10 mouse cellular contexts compared by ENCODE assay signal in the genomic region with DNA sequence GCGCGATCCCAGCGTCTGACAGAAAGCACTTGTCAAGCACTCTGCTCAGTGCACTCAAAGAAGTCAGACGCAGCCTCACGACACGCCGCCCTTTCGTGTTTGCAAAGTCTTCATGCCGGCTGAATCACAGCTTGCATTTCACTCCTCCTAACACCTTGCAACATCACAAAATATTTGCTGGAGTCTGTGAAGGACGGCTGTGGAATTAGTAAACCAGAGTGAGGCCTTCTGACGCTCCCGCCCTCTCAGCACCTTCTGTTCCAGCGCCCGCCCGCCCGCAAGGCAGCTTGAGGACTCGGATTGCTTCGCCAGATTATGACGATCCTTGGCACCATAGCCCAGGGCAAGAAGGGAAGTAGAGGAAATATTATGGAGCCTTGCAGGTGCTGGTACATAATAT. TPM values are rescaled to one million over a fixed set of nuclear protein-coding genes. Genes with fewer than 3 reads are reported as not detected.
DNase-seq lines count a peak whose midpoint lies in the region; ATAC-seq and TF ChIP-seq lines count a peak whose summit lies in the region.
"Had no signal": no experiment of that assay in that cellular context is flagged by ENCODE, and none has a peak within 500 bp of the region (broad histone marks: within the 10 kb centered on the region; RNA-seq: fewer than 3 reads in every experiment).

No protein-coding gene starts in this region.

- no peak for DNase-seq in heart, postnatal 4 days
- DNase-seq in left cerebral cortex, adult 2 months (ENCODE audit: extremely low spot score in 1 of 2, low spot score in 2 of 2): peak; percentile 62 to 70
- peak; percentile 67 to 71 for DNase-seq in right cerebral cortex, adult 2 months (ENCODE audit: low spot score in 2 of 2)
- no peak for DNase-seq in thymus, postnatal 4 days
- no peak for DNase-seq in adipocyte (ENCODE audit: low spot score)
- no peak for DNase-seq in gastrocnemius, postnatal 25 days

- H3K9ac ChIP-seq in heart, embryonic 13.5 days: no peak overlapping the region
- no peak overlapping the region for H3K9ac ChIP-seq in forebrain, embryonic 16.5 days (replicated peaks; ENCODE audit: low read depth, low read length)
- H3K9ac ChIP-seq: liver, embryonic 14.5 days had no signal

- intact Hi-C loops in left cerebral cortex, adult 2 months (cut with DNase I): loop anchor here (2.0 to 5.0 kb wide), 3 partner anchors 66 to 531 kb away; a partner anchor contains a TSS

- H3K4me2 ChIP-seq in heart, embryonic 13.5 days: peak overlapping the region; percentile 34
- H3K4me2 ChIP-seq in forebrain, embryonic 16.5 days (ENCODE audit: low read length): peak overlapping the region; percentile 23; the same call in 1 of the 2 replicates

- H3K36me3 ChIP-seq in heart, embryonic 13.5 days: peaks cover 6% of the 10 kb centered on the region; the same call in 1 of the 2 replicates
- H3K36me3 ChIP-seq in forebrain, embryonic 16.5 days (ENCODE audit: control insufficient read depth, insufficient read depth): peaks cover 3% of the 10 kb centered on the region; the same call in 1 of the 2 replicates

- WGBS in heart, embryonic 13.5 days: 60% methylated on average over 19 of the region's 19 CpGs
- 60% methylated on average over 19 of the region's 19 CpGs for WGBS in forebrain, embryonic 16.5 days

- no peaks in the 10 kb centered on the region for H3K9me3 ChIP-seq in heart, embryonic 13.5 days
- no peaks in the 10 kb centered on the region for H3K9me3 ChIP-seq in forebrain, embryonic 16.5 days (ENCODE audit: control insufficient read depth, low read length)

- peaks cover 25% of the 10 kb centered on the region for H3K27me3 ChIP-seq in heart, embryonic 13.5 days (replicated peaks)
- no peaks in the 10 kb centered on the region for H3K27me3 ChIP-seq in forebrain, embryonic 16.5 days (replicated peaks; ENCODE audit: control insufficient read depth, insufficient read depth, low read length)

- no peak for ATAC-seq in heart, embryonic 13.5 days (ENCODE audit: extremely low read depth, insufficient number of reproducible peaks, low FRiP score, low TSS enrichment)
- ATAC-seq in forebrain, embryonic 16.5 days: peak; percentile 34; the same call in 1 of the 2 replicates

- H3K4me1 ChIP-seq in heart, embryonic 13.5 days: 0 out of 2 replicates have a peak, but pooled peaks cover 2% of the 10 kb centered on the region
- H3K4me1 ChIP-seq in forebrain, embryonic 16.5 days (replicated peaks; ENCODE audit: control insufficient read depth, insufficient read depth, low read length): peaks cover 7% of the 10 kb centered on the region

- H3K27ac ChIP-seq in heart, embryonic 13.5 days (replicated peaks): no peak overlapping the region
- H3K27ac ChIP-seq in forebrain, embryonic 16.5 days (ENCODE audit: low read length): no peak overlapping the region
- no peak overlapping the region for H3K27ac ChIP-seq in left cerebral cortex, adult 2 months
- H3K27ac ChIP-seq: kidney, postnatal 0 days; liver, embryonic 14.5 days had no signal

- no peak overlapping the region for H3K4me3 ChIP-seq in heart, embryonic 13.5 days
- H3K4me3 ChIP-seq in forebrain, embryonic 16.5 days (replicated peaks; ENCODE audit: low read length): no peak overlapping the region
- no peak overlapping the region for H3K4me3 ChIP-seq in left cerebral cortex, adult 2 months

- TF ChIP-seq CTCF in left cerebral cortex, adult 2 months (IDR thresholded peaks at IDR 0.05): no peak

RNA-seq across cellular contexts. Expression of a gene that starts 16.4 kb away (rescaled TPM):
- polyA plus RNA-seq in heart, embryonic 13.5 days (2015; fragmentation: Nextera tagmentation; extraction: Ambion mirVana): 105 and 119 TPM in 2 replicates
- 10 to 100 TPM; 46.6 to 48.8 TPM for total RNA-seq in heart, postnatal 4 days (2021)
- 239 and 248 TPM in 2 replicates for polyA plus RNA-seq in forebrain, embryonic 16.5 days (2015; fragmentation: Nextera tagmentation; extraction: Ambion mirVana)
- 10 to 100 TPM; 62.1 to 64.1 TPM for total RNA-seq in left cerebral cortex, adult 2 months (2021)
- total RNA-seq in gastrocnemius, postnatal 25 days (2021): 10 to 100 TPM; 38.5 to 41.4 TPM

RNA-seq across cellular contexts. Expression of a gene that starts 16.5 kb away (rescaled TPM):
- 17.5 and 19.2 TPM in 2 replicates for polyA plus RNA-seq in heart, embryonic 13.5 days (2015; fragmentation: Nextera tagmentation; extraction: Ambion mirVana)
- total RNA-seq in heart, postnatal 4 days (2021): 1 to 10 TPM; 5.5 to 6.8 TPM
- polyA plus RNA-seq in forebrain, embryonic 16.5 days (2015; fragmentation: Nextera tagmentation; extraction: Ambion mirVana): 31.2 and 32.4 TPM in 2 replicates
- 10 to 100 TPM; 18.9 to 21.3 TPM for total RNA-seq in left cerebral cortex, adult 2 months (2021)
- 1 to 10 TPM; 1.6 to 1.8 TPM for total RNA-seq in gastrocnemius, postnatal 25 days (2021)

Comparison
In these comparisons a context has a peak if more than half of its experiments do, and no peak if none do; other contexts are left out.
1. DNase-seq: peak in left cerebral cortex, adult 2 months (2 of 2) and right cerebral cortex, adult 2 months (2 of 2); none in heart, postnatal 4 days (single experiment), thymus, postnatal 4 days (single experiment), adipocyte (single experiment) and gastrocnemius, postnatal 25 days (single experiment).